Mouse (Mus musculus) c-Kit-positive CD71-positive TER-119-negative erythroid progenitor cells, embryonic 14.5 days (primary cell): ENCODE measurements around the gene Atg4d.
"Not testable (repeated sequence)": the region's sequence is repeated elsewhere in the genome, so short reads cannot be mapped to it uniquely, and the experiment has no call there.

Source experiments
- DNase-seq: peaks from one replicate; pipeline ENCODE4 v3.0.0-alpha.2; 2013; ENCODE audit warnings: low read depth

Gene Atg4d

GRCm38 (mm10) chr9:21314367-21315140 is 49.5 kb downstream of the Atg4d start:
- DNase-seq, result peak; percentile 50

- no peak for DNase-seq
Measured at GRCm38 (mm10) chr9:21315421-21315820, 50.3 kb downstream of the Atg4d start.

- no peak for DNase-seq
Measured at GRCm38 (mm10) chr9:21316696-21317095, 51.6 kb downstream of the Atg4d start.

- no peak for DNase-seq
Measured at GRCm38 (mm10) chr9:21318792-21319191, 53.7 kb downstream of the Atg4d start.

GRCm38 (mm10) chr9:21319503-21319902 is 54.4 kb downstream of the Atg4d start:
- DNase-seq, result no peak

GRCm38 (mm10) chr9:21320280-21320618 is 55.2 kb downstream of the Atg4d start:
- DNase-seq, result no peak

- DNase-seq, result peak; percentile 74
Measured at GRCm38 (mm10) chr9:21320619-21321512, 55.8 kb downstream of the Atg4d start, which contains the start of gene Slc44a2. Gene Slc44a2 (plus strand): TSS chr9:21320698.

GRCm38 (mm10) chr9:21321513-21321835 is 56.4 kb downstream of the Atg4d start:
- peak; percentile 42 for DNase-seq

- no peak for DNase-seq
Measured at GRCm38 (mm10) chr9:21322211-21322916, 57.3 kb downstream of the Atg4d start.

- not testable (repeated sequence) for DNase-seq
Measured at GRCm38 (mm10) chr9:21322917-21323297, 57.8 kb downstream of the Atg4d start.

GRCm38 (mm10) chr9:21324269-21324668 is 59.2 kb downstream of the Atg4d start:
- no peak for DNase-seq
